Mouse (Mus musculus) lung, postnatal 14 days (tissue): Measurements from ENCODE around the gene Pole2.
A peak's percentile ranks its signal among the peaks of the same experiment; 100 is the strongest.

ENCODE experiments used
- DNase-seq: peaks from one replicate; pipeline ENCODE4 v3.0.0; 2021

Pole2 gene

GRCm38 (mm10) chr12:69210056-69210979, 17.7 kb downstream of the Pole2 start:
- DNase-seq, result no peak

GRCm38 (mm10) chr12:69208520-69208919, 19.5 kb downstream of the Pole2 start:
- DNase-seq, result no peak

GRCm38 (mm10) chr12:69207926-69208325, 20.1 kb downstream of the Pole2 start:
- no peak for DNase-seq

GRCm38 (mm10) chr12:69207396-69207795, 20.6 kb downstream of the Pole2 start:
- no peak for DNase-seq

- DNase-seq, result no peak
Measured at GRCm38 (mm10) chr12:69204052-69204833, 23.8 kb downstream of the Pole2 start, which contains the start of gene Gm49384. TSS of gene Gm49384 (minus strand) at chr12:69204267.

GRCm38 (mm10) chr12:69198985-69199384, 29.0 kb downstream of the Pole2 start:
- DNase-seq, result no peak

- peak; percentile 71 for DNase-seq
Measured at GRCm38 (mm10) chr12:69198164-69198535, 29.8 kb downstream of the Pole2 start, which contains the start of gene Dnaaf2. TSS of gene Dnaaf2 (minus strand) at chr12:69198429.

GRCm38 (mm10) chr12:69197378-69198163, 30.4 kb downstream of the Pole2 start:
- peak; percentile 60 for DNase-seq

- DNase-seq, result peak; percentile 71
Measured at GRCm38 (mm10) chr12:69196444-69197377, 31.3 kb downstream of the Pole2 start, which contains the start of gene Gm49383. TSS of gene Gm49383 (minus strand) at chr12:69197104.

GRCm38 (mm10) chr12:69192637-69193036, 35.4 kb downstream of the Pole2 start:
- no peak for DNase-seq

GRCm38 (mm10) chr12:69191396-69191795, 36.6 kb downstream of the Pole2 start:
- DNase-seq, result no peak

- DNase-seq, result no peak
Measured at GRCm38 (mm10) chr12:69190522-69190921, 37.5 kb downstream of the Pole2 start.

GRCm38 (mm10) chr12:69190074-69190473, 37.9 kb downstream of the Pole2 start:
- no peak for DNase-seq

- no peak for DNase-seq
Measured at GRCm38 (mm10) chr12:69186811-69187471, 41.1 kb downstream of the Pole2 start.

GRCm38 (mm10) chr12:69185371-69185770, 42.6 kb downstream of the Pole2 start:
- DNase-seq, result no peak

- peak; percentile 64 for DNase-seq
Measured at GRCm38 (mm10) chr12:69184342-69185295, 43.4 kb downstream of the Pole2 start.

- peak; percentile 100 for DNase-seq
Measured at GRCm38 (mm10) chr12:69183583-69184308, 44.2 kb downstream of the Pole2 start, which contains the start of the genes Rpl36al and Mgat2. TSS of gene Rpl36al (minus strand) at chr12:69184083. TSS of gene Mgat2 (plus strand) at chr12:69184157.

- DNase-seq, result no peak
Measured at GRCm38 (mm10) chr12:69181800-69182199, 46.2 kb downstream of the Pole2 start.

- DNase-seq, result no peak
Measured at GRCm38 (mm10) chr12:69179371-69179770, 48.6 kb downstream of the Pole2 start.
